Comparison of ENCODE assay signal across 23 mouse cellular contexts in the genomic region with DNA sequence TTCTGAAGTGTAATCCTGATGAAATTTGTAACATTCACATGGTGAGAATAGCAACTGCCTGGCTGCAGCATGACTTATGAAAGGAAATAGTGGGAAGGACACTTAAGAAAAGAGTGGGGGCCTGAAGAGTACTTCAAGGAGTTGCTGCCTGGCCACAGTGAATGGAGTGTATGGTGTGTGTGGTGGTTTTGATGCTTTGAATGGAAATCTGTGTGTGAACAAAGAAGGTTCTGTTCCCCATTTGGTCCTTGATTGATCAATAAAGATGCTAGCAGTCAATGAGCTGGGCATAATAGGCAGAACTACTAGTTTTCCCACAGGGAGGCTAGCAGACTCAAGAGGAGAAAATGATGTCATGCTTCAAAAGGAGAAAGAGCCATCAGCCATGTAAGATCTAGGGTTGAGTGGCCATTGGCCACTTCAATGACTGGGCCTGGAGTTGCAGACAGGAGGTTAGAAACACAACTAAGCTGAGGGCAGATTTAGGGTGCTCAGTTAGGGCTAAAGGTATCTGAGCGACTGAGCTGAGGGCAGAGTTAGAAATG.
A peak's percentile ranks its signal among the peaks of the same experiment; 100 is the strongest.
DNase-seq lines count a peak whose midpoint lies in the region; ATAC-seq and TF ChIP-seq lines count a peak whose summit lies in the region.
"Had no signal": no experiment of that assay in that cellular context is flagged by ENCODE, and none has a peak within 500 bp of the region (broad histone marks: within the 10 kb centered on the region; RNA-seq: fewer than 3 reads in every experiment).

No protein-coding gene starts in this region.

- no peak overlapping the region for H3K4me3 ChIP-seq in hindbrain, embryonic 11.5 days (ENCODE audit: low read depth, low read length)
- no peak overlapping the region for H3K4me3 ChIP-seq in hindbrain, embryonic 14.5 days (replicated peaks; ENCODE audit: low read length)
- H3K4me3 ChIP-seq in forebrain, embryonic 10.5 days, result no peak overlapping the region
- no peak overlapping the region for H3K4me3 ChIP-seq in forebrain, embryonic 14.5 days (ENCODE audit: low read depth, low read length)
- no peak overlapping the region for H3K4me3 ChIP-seq in stomach, postnatal 0 days (ENCODE audit: low read depth, low read length)
- H3K4me3 ChIP-seq: embryonic facial prominence, embryonic 15.5 days; erythroblast, embryonic 14.5 days; heart, embryonic 10.5 days had no signal

- TF ChIP-seq POLR2A in brain, embryonic 14.5 days (IDR thresholded peaks at IDR 0.05; ENCODE audit: borderline replicate concordance, extremely low read depth, insufficient read depth, insufficient read length, poor library complexity, severe bottlenecking), result no peak

- H3K9ac ChIP-seq in hindbrain, embryonic 11.5 days (ENCODE audit: low read depth, low read length), result no peak overlapping the region
- no peak overlapping the region for H3K9ac ChIP-seq in hindbrain, embryonic 14.5 days
- no peak overlapping the region for H3K9ac ChIP-seq in forebrain, embryonic 14.5 days (ENCODE audit: low read length)
- H3K9ac ChIP-seq in stomach, postnatal 0 days (ENCODE audit: low read length), result no peak overlapping the region
- H3K9ac ChIP-seq: embryonic facial prominence, embryonic 15.5 days had no signal

- no peak for ATAC-seq in hindbrain, embryonic 11.5 days (ENCODE audit: low FRiP score)
- no peak for ATAC-seq in hindbrain, embryonic 14.5 days (ENCODE audit: low FRiP score)
- peak; percentile 62 for ATAC-seq in forebrain, embryonic 14.5 days
- no peak for ATAC-seq in stomach, postnatal 0 days (ENCODE audit: low FRiP score, low TSS enrichment)
- ATAC-seq: hindbrain, embryonic 16.5 days; inflammation-experienced regulatory T-cells, adult 6 months; intestine, postnatal 0 days had no signal

- no peak overlapping the region for H3K27ac ChIP-seq in hindbrain, embryonic 11.5 days (ENCODE audit: low read depth, low read length)
- no peak overlapping the region for H3K27ac ChIP-seq in hindbrain, embryonic 14.5 days
- H3K27ac ChIP-seq in forebrain, embryonic 10.5 days, result 0 out of 2 replicates have a peak overlapping the region, but pooled peaks have one; percentile 9
- H3K27ac ChIP-seq in forebrain, embryonic 14.5 days (ENCODE audit: low read depth, low read length), result no peak overlapping the region
- H3K27ac ChIP-seq in stomach, postnatal 0 days (replicated peaks), result no peak overlapping the region
- H3K27ac ChIP-seq: embryonic facial prominence, embryonic 15.5 days; heart, embryonic 10.5 days had no signal

- no peaks in the 10 kb centered on the region for H3K9me3 ChIP-seq in hindbrain, embryonic 11.5 days (ENCODE audit: control insufficient read depth, low read length)
- no peaks in the 10 kb centered on the region for H3K9me3 ChIP-seq in hindbrain, embryonic 14.5 days (ENCODE audit: control insufficient read depth, low read length)
- H3K9me3 ChIP-seq in forebrain, embryonic 10.5 days, result no peaks in the 10 kb centered on the region
- H3K9me3 ChIP-seq in forebrain, embryonic 14.5 days (replicated peaks; ENCODE audit: control insufficient read depth, low read length), result no peaks in the 10 kb centered on the region
- no peaks in the 10 kb centered on the region for H3K9me3 ChIP-seq in stomach, postnatal 0 days (ENCODE audit: control insufficient read depth, low read length)
- H3K9me3 ChIP-seq: embryonic facial prominence, embryonic 15.5 days; heart, embryonic 10.5 days had no signal

- no peak overlapping the region for H3K4me2 ChIP-seq in hindbrain, embryonic 11.5 days (replicated peaks; ENCODE audit: low read depth, low read length)
- no peak overlapping the region for H3K4me2 ChIP-seq in hindbrain, embryonic 14.5 days (replicated peaks)
- no peak overlapping the region for H3K4me2 ChIP-seq in forebrain, embryonic 14.5 days (ENCODE audit: low read length)
- no peak overlapping the region for H3K4me2 ChIP-seq in stomach, postnatal 0 days (replicated peaks; ENCODE audit: low read depth)
- H3K4me2 ChIP-seq: embryonic facial prominence, embryonic 15.5 days had no signal

- no peak for TF ChIP-seq EP300 in stomach, postnatal 0 days (optimal IDR thresholded peaks at IDR 0.05)

- no peaks in the 10 kb centered on the region for H3K4me1 ChIP-seq in hindbrain, embryonic 11.5 days (replicated peaks; ENCODE audit: control insufficient read depth, insufficient read depth, low read length)
- no peaks in the 10 kb centered on the region for H3K4me1 ChIP-seq in hindbrain, embryonic 14.5 days (replicated peaks; ENCODE audit: control insufficient read depth, insufficient read depth, low read length)
- peaks cover 21% of the 10 kb centered on the region for H3K4me1 ChIP-seq in forebrain, embryonic 10.5 days
- H3K4me1 ChIP-seq in forebrain, embryonic 14.5 days (ENCODE audit: control insufficient read depth, insufficient read depth, low read length), result no peaks in the 10 kb centered on the region
- no peaks in the 10 kb centered on the region for H3K4me1 ChIP-seq in stomach, postnatal 0 days (replicated peaks; ENCODE audit: control insufficient read depth, insufficient read depth)
- H3K4me1 ChIP-seq: embryonic facial prominence, embryonic 15.5 days; heart, embryonic 10.5 days had no signal

- 63% methylated on average over 1 of the region's 1 CpGs for WGBS in hindbrain, embryonic 11.5 days
- 83% methylated on average over 1 of the region's 1 CpGs for WGBS in hindbrain, embryonic 14.5 days
- WGBS in forebrain, embryonic 10.5 days, result 91% methylated on average over 1 of the region's 1 CpGs
- WGBS in forebrain, embryonic 14.5 days, result 70% methylated on average over 1 of the region's 1 CpGs
- 67% methylated on average over 1 of the region's 1 CpGs for WGBS in stomach, postnatal 0 days

- peak; percentile 2 for DNase-seq in hindbrain, embryonic 11.5 days (ENCODE audit: low spot score)
- DNase-seq in hindbrain, embryonic 14.5 days (ENCODE audit: low spot score), result no peak
- DNase-seq in brain, embryonic 14.5 days (ENCODE audit: low read depth), result peak; percentile 57
- no peak for DNase-seq in forebrain, embryonic 10.5 days (ENCODE audit: extremely low spot score, low spot score)
- DNase-seq in forebrain, embryonic 14.5 days (ENCODE audit: low spot score), result peak; percentile 14
- DNase-seq in layer of hippocampus, adult 11-12 months (ENCODE audit: low spot score), result no peak
- DNase-seq in thymus, postnatal 4 days, result no peak
- no peak for DNase-seq in stomach, postnatal 0 days (ENCODE audit: low spot score)
- DNase-seq: adrenal gland, adult 8-10 months; adrenal gland, postnatal 36 days; cerebellum, adult 11 months; cerebellum, adult 8-10 months; cerebellum, postnatal 14 days; gastrocnemius, postnatal 36 days; heart, adult 11 months; heart, postnatal 10 days; heart, postnatal 4 days had no signal

- no peak for TF ChIP-seq CTCF in brain, embryonic 14.5 days (IDR thresholded peaks at IDR 0.05; ENCODE audit: borderline replicate concordance, extremely low read depth, insufficient read depth, insufficient read length)
- no peak for TF ChIP-seq CTCF in stomach, postnatal 0 days (IDR thresholded peaks at IDR 0.05; ENCODE audit: low read depth)

- H3K27me3 ChIP-seq in hindbrain, embryonic 11.5 days (ENCODE audit: control insufficient read depth, insufficient read depth, low read length), result no peaks in the 10 kb centered on the region
- H3K27me3 ChIP-seq in hindbrain, embryonic 14.5 days (ENCODE audit: control insufficient read depth, insufficient read depth, low read length), result no peaks in the 10 kb centered on the region
- no peaks in the 10 kb centered on the region for H3K27me3 ChIP-seq in forebrain, embryonic 10.5 days (ENCODE audit: poor library complexity, severe bottlenecking)
- no peaks in the 10 kb centered on the region for H3K27me3 ChIP-seq in forebrain, embryonic 14.5 days (replicated peaks; ENCODE audit: control insufficient read depth, insufficient read depth, low read length)
- H3K27me3 ChIP-seq in stomach, postnatal 0 days (ENCODE audit: control insufficient read depth, insufficient read depth, low read length), result no peaks in the 10 kb centered on the region
- H3K27me3 ChIP-seq: embryonic facial prominence, embryonic 15.5 days had no signal

- no peaks in the 10 kb centered on the region for H3K36me3 ChIP-seq in hindbrain, embryonic 11.5 days (ENCODE audit: control insufficient read depth, insufficient read depth, low read length)
- no peaks in the 10 kb centered on the region for H3K36me3 ChIP-seq in hindbrain, embryonic 14.5 days (replicated peaks; ENCODE audit: control insufficient read depth, insufficient read depth)
- H3K36me3 ChIP-seq in forebrain, embryonic 10.5 days (replicated peaks), result no peaks in the 10 kb centered on the region
- no peaks in the 10 kb centered on the region for H3K36me3 ChIP-seq in forebrain, embryonic 14.5 days (ENCODE audit: control insufficient read depth, insufficient read depth, low read length)
- H3K36me3 ChIP-seq in stomach, postnatal 0 days (ENCODE audit: control insufficient read depth, insufficient read depth, low read length), result no peaks in the 10 kb centered on the region
- H3K36me3 ChIP-seq: embryonic facial prominence, embryonic 15.5 days; heart, embryonic 10.5 days had no signal

Comparison
In these comparisons a context has a peak if more than half of its experiments do, and no peak if none do; other contexts are left out.
1. DNase-seq: peak in hindbrain, embryonic 11.5 days (single experiment), brain, embryonic 14.5 days (single experiment) and forebrain, embryonic 14.5 days (single experiment); none in hindbrain, embryonic 14.5 days (single experiment), forebrain, embryonic 10.5 days (single experiment), layer of hippocampus, adult 11-12 months (single experiment), thymus, postnatal 4 days (single experiment) and stomach, postnatal 0 days (single experiment).